Mouse (Mus musculus): ENCODE results near the gene Adgrl3.

Gene Adgrl3

GRCm38 (mm10) chr5:81248724-81249123 is 228.8 kb downstream of the Adgrl3 start:
- peak; percentile 16 for DNase-seq (ENCODE audit: low spot score)

DNA sequence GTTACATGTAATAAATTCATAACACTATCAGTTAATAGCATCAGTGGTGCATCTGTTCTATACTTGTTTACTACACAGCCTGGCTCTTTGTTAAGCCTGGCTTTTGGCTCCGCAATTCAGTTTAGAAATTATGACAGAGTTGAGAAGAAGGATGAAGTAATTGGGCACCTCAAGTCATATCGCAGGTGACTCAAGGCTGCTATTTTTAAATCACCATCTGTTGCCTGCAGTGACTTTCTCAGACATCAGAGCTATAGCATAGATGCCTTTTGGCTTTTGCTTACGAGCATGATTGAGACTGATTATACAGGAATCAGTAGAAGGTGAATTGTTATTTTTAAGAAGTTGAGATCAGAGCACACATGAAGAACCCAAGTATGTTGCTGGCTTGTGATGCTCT is 236.2 kb downstream of the Adgrl3 start:
- DNase-seq (ENCODE audit: low spot score) = no peak

DNA sequence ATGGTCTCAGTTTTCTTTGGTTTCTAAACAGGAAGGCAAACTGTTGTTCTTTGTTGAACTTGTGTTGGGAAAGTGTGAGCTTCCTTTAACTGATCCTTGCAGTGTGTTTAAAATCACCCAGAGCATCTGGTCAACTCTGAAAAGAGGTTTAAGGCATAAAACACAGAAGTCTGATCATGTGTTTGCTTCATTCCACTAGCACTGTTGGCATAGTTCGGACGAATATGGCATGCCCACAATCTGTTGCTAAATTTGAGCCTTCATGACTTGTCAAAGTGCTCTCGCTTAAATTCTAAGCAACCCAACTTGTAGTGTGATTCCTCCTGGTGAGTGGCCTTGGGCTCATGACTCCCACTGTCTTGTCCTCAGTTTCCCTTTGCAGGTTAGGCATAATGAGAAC is 249.8 kb downstream of the Adgrl3 start:
- no peak for DNase-seq (ENCODE audit: low spot score)

- DNase-seq (ENCODE audit: low spot score) = no peak
These were observed 255.6 kb downstream of the Adgrl3 start for GRCm38 (mm10) chr5:81275346-81276047.

- no peak for DNase-seq (ENCODE audit: low spot score)
These were observed 259.3 kb downstream of the Adgrl3 start for GRCm38 (mm10) chr5:81279246-81279645.

DNA sequence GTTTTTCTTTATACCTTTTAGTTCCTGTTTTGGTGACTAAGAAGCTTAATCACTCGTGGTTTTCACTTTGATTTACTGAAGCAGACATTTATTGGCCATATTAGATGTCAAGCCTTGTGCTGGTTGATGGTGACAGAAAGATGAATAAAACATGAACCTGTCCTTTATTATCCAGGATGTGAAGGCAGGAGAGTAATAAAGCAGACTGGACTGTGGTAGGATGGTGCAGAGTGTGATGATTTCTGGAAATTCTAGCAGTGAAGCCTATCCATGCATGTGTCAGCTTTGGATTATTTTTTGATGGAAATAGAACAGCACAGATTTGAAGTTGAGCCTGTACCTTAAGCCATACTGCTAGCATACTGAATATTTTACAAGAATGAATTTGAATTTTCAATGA is 265.7 kb downstream of the Adgrl3 start:
- no peak for DNase-seq (ENCODE audit: low spot score)

DNA sequence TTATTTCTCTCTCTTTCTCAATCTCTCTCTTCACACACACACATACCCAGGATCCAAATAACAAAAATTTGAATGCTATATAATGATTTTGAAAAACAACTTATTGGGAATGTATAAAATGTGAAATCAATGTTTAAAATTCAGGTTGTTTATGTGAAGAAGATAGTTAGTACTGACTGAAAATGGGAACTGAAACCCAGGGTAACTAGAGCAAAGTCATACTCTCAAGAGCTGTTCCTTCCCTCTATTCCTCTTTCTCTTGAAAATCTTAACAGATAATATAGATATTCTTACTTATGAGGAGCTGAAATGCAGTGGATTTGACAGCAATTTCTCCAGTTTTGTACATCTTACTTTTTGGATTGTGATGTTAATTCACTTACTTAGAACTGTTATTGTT is 281.9 kb downstream of the Adgrl3 start:
- DNase-seq (ENCODE audit: low spot score) = no peak

GRCm38 (mm10) chr5:81317406-81318112 is 297.6 kb downstream of the Adgrl3 start:
- no peak for DNase-seq (ENCODE audit: low spot score)

DNA sequence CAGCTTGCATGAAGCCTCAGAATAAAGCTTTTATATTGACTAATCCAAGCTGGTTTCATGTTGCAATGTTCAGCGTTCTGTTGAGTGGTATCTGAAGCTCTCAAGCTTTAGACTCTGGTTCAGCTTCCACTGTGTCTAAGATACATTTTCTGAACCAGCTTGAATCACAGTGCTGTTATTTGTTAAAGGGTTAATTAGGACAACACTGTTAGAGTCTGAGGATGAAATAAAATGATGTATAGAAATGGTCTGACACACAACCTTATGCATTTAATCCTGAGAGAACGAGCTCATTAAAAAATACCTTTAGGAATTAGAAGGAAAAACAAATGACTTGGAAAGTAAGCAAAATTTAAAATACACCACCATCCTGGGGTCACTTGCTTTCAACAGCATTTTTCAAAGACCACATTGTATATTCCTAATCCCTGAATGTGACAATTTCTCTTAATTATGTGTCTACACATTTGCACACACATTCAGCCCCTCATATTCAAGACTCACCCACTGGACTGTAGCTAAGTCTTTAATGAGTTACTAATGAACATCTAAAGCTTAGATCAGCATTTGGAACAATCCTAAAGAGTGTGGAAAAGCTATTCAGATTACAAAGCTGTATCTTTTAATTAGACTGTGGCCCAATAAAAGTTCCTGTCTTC is 301.5 kb downstream of the Adgrl3 start:
- no peak for DNase-seq (ENCODE audit: low spot score)

DNA sequence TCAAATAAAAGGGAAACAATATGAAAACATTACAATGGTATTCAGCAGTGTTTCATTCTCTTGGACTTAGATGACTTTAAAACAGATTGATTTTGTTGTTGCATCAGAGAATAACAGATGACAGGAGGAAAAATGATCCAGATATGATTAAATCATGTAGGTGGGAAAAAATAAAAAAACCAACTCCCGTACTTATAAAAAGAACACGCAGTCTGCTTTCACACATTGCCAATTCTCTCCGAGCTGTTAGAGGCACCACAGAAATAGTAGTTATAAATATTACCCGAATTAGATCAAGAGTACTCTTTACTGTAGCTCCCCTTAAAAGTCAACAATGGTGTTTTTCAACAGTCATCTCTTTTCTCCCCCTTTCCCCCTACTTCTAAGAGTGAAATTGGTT is 302.1 kb downstream of the Adgrl3 start:
- DNase-seq (ENCODE audit: low spot score) = no peak

- DNase-seq (ENCODE audit: low spot score) = no peak
These were observed 307.0 kb downstream of the Adgrl3 start for GRCm38 (mm10) chr5:81326916-81327315.

GRCm38 (mm10) chr5:81327392-81327791 is 307.5 kb downstream of the Adgrl3 start:
- DNase-seq (ENCODE audit: low spot score) = no peak

DNA sequence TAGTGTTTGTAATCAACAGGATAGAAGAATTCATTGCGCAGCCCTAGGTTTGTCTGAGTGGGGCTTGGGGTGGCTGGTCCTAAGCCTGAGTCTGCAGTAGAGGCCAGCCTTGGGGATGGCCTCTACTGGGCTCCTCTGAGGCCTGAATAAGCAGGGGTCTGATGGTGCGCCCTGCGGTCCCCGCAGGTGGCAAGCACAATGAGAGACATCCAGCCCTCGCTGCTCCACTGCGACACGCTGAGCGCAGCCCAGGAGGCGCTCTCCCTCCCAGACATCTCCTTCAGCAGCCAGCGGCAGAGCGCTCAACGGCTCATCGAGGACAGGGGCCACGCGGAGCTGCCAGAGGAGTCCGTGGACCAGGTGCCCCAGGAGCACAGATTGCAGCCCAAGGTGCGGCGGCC is 309.6 kb downstream of the Adgrl3 start:
- DNase-seq (ENCODE audit: low spot score) = peak; percentile 52

DNA sequence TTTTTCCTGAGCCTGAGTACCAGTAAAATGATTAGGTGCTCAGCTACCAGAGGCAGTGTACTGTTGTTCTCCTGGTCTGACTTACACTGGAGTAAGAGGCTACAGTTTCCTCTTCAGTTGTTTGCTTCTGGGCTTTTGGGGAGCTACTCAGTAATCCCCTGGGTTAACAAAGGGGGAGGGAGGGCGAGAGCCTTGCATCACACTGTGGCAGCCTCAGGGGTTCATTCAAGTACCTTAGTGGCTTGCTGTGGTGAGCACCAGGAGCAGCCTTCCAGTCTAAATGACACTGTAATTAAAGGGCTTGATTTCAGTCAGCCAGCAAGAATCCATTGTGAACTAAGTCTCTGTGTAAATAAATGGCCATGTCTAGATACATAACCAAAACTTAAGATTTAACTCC is 324.4 kb downstream of the Adgrl3 start:
- DNase-seq (ENCODE audit: low spot score) = peak; percentile 9

GRCm38 (mm10) chr5:81345096-81345435 is 325.1 kb downstream of the Adgrl3 start:
- DNase-seq (ENCODE audit: low spot score) = no peak

DNA sequence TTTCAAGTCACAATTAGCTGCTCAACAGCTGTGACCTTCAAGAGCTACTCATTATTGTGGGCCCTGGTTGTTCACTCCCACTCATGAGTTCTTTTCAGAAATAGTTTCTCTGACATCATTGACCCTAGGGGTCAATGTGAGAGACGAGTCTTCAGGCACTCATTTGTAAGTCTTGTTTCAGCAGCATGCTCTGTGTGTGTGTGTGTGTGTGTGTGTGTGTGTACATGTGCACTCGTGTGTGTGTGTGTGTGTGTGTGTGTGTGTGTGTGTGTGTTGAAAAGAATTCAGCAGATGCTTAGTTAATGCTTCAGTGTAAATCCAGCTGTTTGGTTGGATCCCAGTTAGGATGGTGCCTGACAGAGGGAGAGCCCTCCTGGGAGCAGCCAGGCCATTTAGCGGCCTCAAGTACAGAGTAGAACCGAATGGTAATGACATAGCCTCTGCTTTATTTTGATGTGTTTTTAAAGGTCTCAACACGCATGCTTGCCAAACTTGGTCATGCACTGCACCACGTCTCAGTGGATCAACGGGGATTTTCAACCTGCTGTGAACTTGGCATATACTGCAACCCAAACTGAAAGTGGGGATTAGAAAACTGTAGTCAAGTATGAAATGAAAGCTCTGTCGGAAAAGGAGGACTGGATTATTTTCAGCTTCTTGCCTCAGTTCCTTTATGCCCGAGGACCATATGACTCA is 325.6 kb downstream of the Adgrl3 start:
- DNase-seq (ENCODE audit: low spot score) = peak; percentile 45

- peak; percentile 10 for DNase-seq (ENCODE audit: low spot score)
These were observed 327.6 kb downstream of the Adgrl3 start for GRCm38 (mm10) chr5:81347571-81347970.

- no peak for DNase-seq (ENCODE audit: low spot score)
These were observed 339.6 kb downstream of the Adgrl3 start for GRCm38 (mm10) chr5:81359560-81359959.

GRCm38 (mm10) chr5:81364198-81364643 is 344.3 kb downstream of the Adgrl3 start:
- DNase-seq (ENCODE audit: low spot score) = no peak

GRCm38 (mm10) chr5:81365250-81365649 is 345.3 kb downstream of the Adgrl3 start:
- DNase-seq (ENCODE audit: low spot score) = peak; percentile 24

GRCm38 (mm10) chr5:81370126-81370850 is 350.4 kb downstream of the Adgrl3 start:
- no peak for DNase-seq (ENCODE audit: low spot score)

DNA sequence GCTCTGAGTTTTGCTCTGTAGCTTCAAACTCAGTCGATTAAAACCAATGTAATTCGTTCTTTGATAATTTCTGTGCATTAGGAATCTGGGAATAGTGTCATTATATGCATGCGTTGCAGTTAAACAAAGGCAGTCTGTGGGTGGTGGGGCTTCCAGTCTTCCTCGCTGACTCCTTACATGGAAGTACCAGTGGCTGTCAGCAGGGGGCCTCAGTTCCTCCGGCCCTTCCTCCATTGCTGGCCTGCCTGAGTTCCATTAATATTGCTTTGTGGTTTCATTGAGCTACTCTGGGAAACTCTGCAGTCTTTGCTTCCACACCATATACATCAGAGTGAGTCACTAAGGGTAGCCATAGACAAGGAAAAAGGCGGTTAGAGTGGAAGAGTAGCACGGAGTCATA is 356.1 kb downstream of the Adgrl3 start:
- DNase-seq (ENCODE audit: low spot score) = no peak

Measured in embryo, embryonic 10 days (tissue).